Mouse (Mus musculus) erythroblast, embryonic 14.5 days (primary cell): ENCODE measurements around the gene Ppara. TPM values are rescaled to one million over a fixed set of nuclear protein-coding genes. Genes with fewer than 3 reads are reported as not detected.
A peak's percentile ranks its signal among the peaks of the same experiment; 100 is the strongest.

ENCODE experiments used
- H3K27me3 ChIP-seq: 2 replicates; pipeline ENCODE4 v1.6.1; 2012; ENCODE audit warnings: inconsistent platforms; ENCODE audit not compliant: control insufficient read depth
- H3K36me3 ChIP-seq: 2 replicates; pipeline ENCODE4 v1.6.1; 2012; ENCODE audit warnings: mild to moderate bottlenecking, inconsistent platforms; ENCODE audit not compliant: control insufficient read depth
- H3K4me1 ChIP-seq: 2 replicates; pipeline ENCODE4 v1.6.1; 2012; ENCODE audit warnings: inconsistent platforms; ENCODE audit not compliant: control insufficient read depth
- H3K4me3 ChIP-seq: replicated peaks from 2 replicates; pipeline ENCODE3; 2012; ENCODE audit warnings: moderate library complexity, mild to moderate bottlenecking, inconsistent platforms
- H3K9me3 ChIP-seq: 2 replicates; pipeline ENCODE4 v1.6.1; 2012; ENCODE audit warnings: low read length, inconsistent platforms, mixed read lengths; ENCODE audit not compliant: control insufficient read depth
- GATA1 ChIP-seq: IDR thresholded peaks from 2 replicates; pipeline ENCODE4 v1.6.1; 2012; ENCODE audit warnings: low read length, inconsistent platforms, mixed read lengths
- TAL1 ChIP-seq: IDR thresholded peaks from 3 replicates; pipeline ENCODE4 v1.6.1; 2012; ENCODE audit warnings: low read length, inconsistent platforms, mixed read lengths
- polyA plus RNA-seq: library from polyadenylated mRNA; stranded (reverse); fragments of >175 nt; gene quantifications from 2 replicates; pipeline ENCODE4 v1.2.3, GENCODE M21; 2012

Gene Ppara
- polyA plus RNA-seq, 1 experiment, result not detected

DNA sequence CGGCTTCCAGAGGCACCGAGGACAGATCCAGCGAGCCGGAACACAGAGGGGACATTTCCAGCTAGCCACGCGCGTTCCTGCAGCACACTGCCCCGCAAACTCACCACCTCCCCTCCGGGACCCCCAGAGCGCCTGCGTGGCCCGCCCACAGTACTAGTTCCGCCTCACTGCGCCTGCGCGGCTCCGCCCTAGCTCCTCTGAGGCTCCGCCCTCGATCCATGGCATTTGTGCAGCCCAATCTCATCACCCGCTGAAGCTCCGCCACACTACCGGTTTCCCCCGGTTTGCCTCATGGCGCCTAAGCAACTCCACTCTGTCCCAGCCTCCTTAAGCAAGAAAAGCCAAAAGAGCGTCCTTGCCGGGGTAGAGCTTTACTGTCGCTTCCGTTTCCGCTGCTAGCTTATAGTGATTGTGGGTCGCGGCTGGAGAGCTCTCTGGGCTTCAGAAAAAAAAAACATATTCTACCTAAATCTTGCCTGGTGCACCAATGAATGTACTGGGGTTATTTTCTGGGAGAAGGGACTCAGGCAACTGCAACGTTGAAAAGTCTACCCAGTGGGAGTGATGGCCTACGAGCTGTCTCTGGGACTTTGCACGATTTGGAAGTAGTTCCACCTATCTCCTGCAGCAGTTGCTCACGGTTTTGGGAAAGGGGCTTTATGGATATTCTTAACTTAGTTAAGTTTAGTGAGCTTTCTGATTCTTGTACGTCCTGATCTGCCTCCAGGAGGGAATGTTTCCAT, 76.9 kb downstream of the Ppara start, which contains the start of gene Cdpf1:
Cdpf1 (minus strand) TSS at position 163 of the 743 bp plus-strand sequence.
- no peak for TF ChIP-seq GATA1
- TF ChIP-seq TAL1, result no peak
- Histone ChIP-seq H3K27me3 (no peaks in the 10 kb centered on the region; the same call in 1 of the 2 replicates), H3K4me3 (peak within 1 kb of the TSS; percentile 82), H3K9me3 (peaks cover 20% of the 10 kb centered on the region), H3K4me1 (peaks cover 44% of the 10 kb centered on the region), H3K36me3 (peaks cover 18% of the 10 kb centered on the region)

- H3K36me3 ChIP-seq, result peaks cover 6% of the 10 kb centered on the region
- H3K9me3 ChIP-seq, result peaks cover 37% of the 10 kb centered on the region
- no peak for TF ChIP-seq GATA1
- no peak for TF ChIP-seq TAL1
- H3K4me1 ChIP-seq, result peaks cover 44% of the 10 kb centered on the region
- peak overlapping the region; percentile 4 for H3K4me3 ChIP-seq
- H3K27me3 ChIP-seq, result no peaks in the 10 kb centered on the region; the same call in 1 of the 2 replicates
These were observed 78.6 kb downstream of the Ppara start for GRCm38 (mm10) chr15:85813428-85813827.

- peaks cover 42% of the 10 kb centered on the region for H3K9me3 ChIP-seq
- H3K4me1 ChIP-seq, result peaks cover 19% of the 10 kb centered on the region
- no peak for TF ChIP-seq GATA1
- no peak for TF ChIP-seq TAL1
- peak within 1 kb of the TSS; percentile 62 for H3K4me3 ChIP-seq
- no peaks in the 10 kb centered on the region; the same call in 1 of the 2 replicates for H3K36me3 ChIP-seq
- H3K27me3 ChIP-seq, result peaks cover 15% of the 10 kb centered on the region
These were observed 86.6 kb downstream of the Ppara start, which contains the start of gene Pkdrej for GRCm38 (mm10) chr15:85821203-85822010. Gene Pkdrej (minus strand): TSS chr15:85821734.

DNA sequence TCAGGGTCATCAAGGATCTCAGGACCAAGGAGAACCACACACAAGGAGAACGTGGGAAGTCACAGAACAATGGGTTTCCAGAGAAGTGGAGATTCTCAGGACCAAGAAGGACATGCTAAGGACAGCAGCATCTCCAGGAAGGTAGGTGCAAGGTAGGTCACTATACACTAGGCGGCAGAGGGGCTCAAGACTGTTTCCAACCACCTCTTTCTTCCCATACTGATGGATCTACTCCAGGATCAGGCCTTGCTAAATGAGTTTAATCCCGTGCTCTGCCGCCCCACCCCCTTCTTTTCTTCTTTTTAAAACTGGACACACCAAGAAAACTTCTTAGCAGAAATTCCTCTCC, 87.2 kb downstream of the Ppara start:
- Histone ChIP-seq H3K4me3 (peak overlapping the region; percentile 62), H3K36me3 (no peaks in the 10 kb centered on the region; the same call in 1 of the 2 replicates), H3K27me3 (peaks cover 15% of the 10 kb centered on the region), H3K9me3 (peaks cover 36% of the 10 kb centered on the region), H3K4me1 (peaks cover 25% of the 10 kb centered on the region)
- no peak for TF ChIP-seq GATA1
- TF ChIP-seq TAL1, result no peak

DNA sequence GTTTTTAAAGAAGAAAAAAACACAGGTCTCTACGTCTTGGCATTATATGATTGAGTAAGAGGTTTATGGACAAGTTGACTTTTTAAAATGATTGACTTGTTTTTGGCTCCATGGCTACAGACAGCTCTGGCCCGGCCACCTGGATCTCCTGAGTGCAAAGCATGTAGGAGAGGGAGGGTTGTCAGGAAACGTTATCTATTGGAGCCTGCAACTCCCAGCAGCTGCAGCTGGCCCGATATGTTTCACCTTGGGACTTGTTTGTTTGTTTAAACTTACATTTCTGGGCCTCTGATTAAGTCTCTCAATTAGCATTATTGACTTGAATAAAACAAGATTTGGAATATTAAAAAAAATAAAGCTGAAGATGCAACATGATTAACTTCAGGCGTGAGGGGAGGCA, 91.9 kb downstream of the Ppara start:
- no peak for TF ChIP-seq GATA1
- TF ChIP-seq TAL1, result peak; percentile 44; the same call in 2 of the 3 replicates
- Histone ChIP-seq H3K4me1 (peaks cover 37% of the 10 kb centered on the region), H3K27me3 (peaks cover 4% of the 10 kb centered on the region), H3K4me3 (peak overlapping the region; percentile 44), H3K36me3 (no peaks in the 10 kb centered on the region; the same call in 1 of the 2 replicates), H3K9me3 (no peaks in the 10 kb centered on the region)

DNA sequence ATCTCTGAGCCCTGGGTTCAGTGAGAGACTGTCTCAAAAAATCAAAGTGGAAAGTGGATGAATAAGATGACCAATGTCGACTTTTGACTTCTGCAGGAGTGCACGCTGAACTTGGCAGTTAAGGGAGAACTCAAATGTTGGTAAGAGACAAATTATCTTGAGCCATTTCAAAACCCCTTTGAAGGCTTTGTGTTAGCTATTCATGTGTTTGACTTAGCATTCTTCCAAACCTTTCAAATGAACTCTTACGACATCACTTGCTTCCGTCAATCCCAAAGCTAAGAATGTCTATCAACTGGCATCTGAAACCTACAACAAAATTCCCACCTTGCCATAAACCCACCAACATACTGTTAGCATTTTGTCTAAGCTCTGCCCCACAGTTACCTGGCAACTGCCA, 93.3 kb downstream of the Ppara start:
- TF ChIP-seq TAL1, result no peak
- no peak for TF ChIP-seq GATA1
- no peaks in the 10 kb centered on the region; the same call in 1 of the 2 replicates for H3K36me3 ChIP-seq
- H3K9me3 ChIP-seq, result no peaks in the 10 kb centered on the region
- H3K27me3 ChIP-seq, result no peaks in the 10 kb centered on the region
- no peak overlapping the region for H3K4me3 ChIP-seq
- H3K4me1 ChIP-seq, result peaks cover 47% of the 10 kb centered on the region

- peaks cover 1% of the 10 kb centered on the region; the same call in 1 of the 2 replicates for H3K36me3 ChIP-seq
- H3K27me3 ChIP-seq, result no peaks in the 10 kb centered on the region
- TF ChIP-seq GATA1 (no peak), TAL1 (no peak)
- no peaks in the 10 kb centered on the region for H3K9me3 ChIP-seq
- H3K4me3 ChIP-seq, result no peak overlapping the region
- peaks cover 48% of the 10 kb centered on the region for H3K4me1 ChIP-seq
These were observed 94.7 kb downstream of the Ppara start for GRCm38 (mm10) chr15:85829470-85829869.

- Histone ChIP-seq H3K36me3 (peaks cover 2% of the 10 kb centered on the region; the same call in 1 of the 2 replicates), H3K4me3 (peak within 1 kb of the TSS; percentile 75), H3K4me1 (peaks cover 37% of the 10 kb centered on the region), H3K9me3 (no peaks in the 10 kb centered on the region), H3K27me3 (no peaks in the 10 kb centered on the region)
- no peak for TF ChIP-seq TAL1
- TF ChIP-seq GATA1, result no peak
These were observed 97.3 kb downstream of the Ppara start, which contains the start of gene Ttc38 for GRCm38 (mm10) chr15:85831954-85832590. Gene Ttc38 (plus strand): TSS chr15:85832306.
